Mouse (Mus musculus) brain, adult 2 months (tissue): ENCODE measurements around the gene Akain1.

ENCODE experiments used
- DNase-seq: peaks from one replicate; pipeline ENCODE4 v3.0.0; 2011; ENCODE audit warnings: low read depth, low spot score

Gene Akain1

GRCm38 (mm10) chr17:69479261-69479660 is 40.1 kb downstream of the Akain1 start:
- DNase-seq = no peak

- no peak for DNase-seq
These were observed 48.0 kb downstream of the Akain1 start for GRCm38 (mm10) chr17:69487116-69487515.

DNA sequence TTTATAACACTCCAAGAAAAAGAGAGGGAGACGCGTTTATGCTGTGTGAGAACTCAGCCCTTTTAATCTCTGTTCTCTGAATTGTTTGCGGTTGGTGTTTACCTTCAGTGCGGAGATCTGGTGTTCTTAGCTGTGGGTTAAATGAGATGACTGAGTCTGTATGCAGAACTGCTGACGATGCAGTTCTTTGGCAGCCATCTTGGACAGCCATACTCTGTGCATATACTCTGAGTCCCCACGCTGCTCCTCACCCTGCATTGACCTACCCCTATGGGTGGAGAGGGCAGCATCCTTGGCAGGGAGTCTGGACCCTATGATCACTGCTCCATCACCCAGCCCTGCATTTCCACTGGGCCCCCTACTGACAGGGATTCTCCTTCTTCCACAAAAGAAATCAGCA is 48.8 kb downstream of the Akain1 start:
- no peak for DNase-seq

- no peak for DNase-seq
These were observed 49.7 kb downstream of the Akain1 start for GRCm38 (mm10) chr17:69488826-69489225.

DNA sequence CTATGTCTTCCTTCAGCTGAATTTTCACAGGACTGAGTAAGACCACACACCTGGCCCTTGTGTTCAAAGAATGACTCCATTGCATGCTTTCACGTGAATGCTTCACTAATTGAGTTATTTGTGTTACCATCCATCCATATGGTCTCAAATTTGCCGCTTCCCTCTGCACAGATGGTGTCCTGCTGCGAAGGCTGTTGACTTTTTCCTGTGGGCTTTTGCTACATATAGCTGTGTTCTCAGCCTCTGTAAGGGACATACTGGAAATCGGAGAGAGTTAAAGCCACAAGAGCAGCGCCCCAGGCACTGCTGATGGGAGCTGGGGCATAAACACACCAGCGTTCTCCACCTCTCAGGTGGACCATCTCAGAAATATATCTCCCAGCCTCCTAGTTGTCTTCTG is 53.2 kb downstream of the Akain1 start:
- peak; percentile 68 for DNase-seq

- no peak for DNase-seq
These were observed 56.4 kb downstream of the Akain1 start for GRCm38 (mm10) chr17:69495531-69495930.

DNA sequence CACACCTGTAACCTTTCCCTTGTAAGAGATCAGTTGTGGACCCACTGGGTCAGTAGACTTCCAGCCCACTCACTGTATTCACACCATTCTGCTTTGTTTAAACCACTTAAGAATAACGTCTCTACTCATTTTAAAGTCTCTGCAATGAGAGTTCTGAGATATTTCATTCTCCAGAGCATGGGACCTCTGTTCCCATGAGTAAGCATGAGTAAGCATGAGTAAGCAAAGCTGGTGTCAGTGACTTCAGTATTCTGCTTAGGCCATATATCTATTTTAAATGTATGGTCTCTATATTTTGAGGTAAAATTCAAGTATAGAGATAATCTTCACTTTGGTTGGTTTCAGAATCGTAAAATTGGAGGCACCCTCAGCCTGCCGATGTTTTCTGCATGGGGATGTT is 57.0 kb downstream of the Akain1 start:
- no peak for DNase-seq

DNA sequence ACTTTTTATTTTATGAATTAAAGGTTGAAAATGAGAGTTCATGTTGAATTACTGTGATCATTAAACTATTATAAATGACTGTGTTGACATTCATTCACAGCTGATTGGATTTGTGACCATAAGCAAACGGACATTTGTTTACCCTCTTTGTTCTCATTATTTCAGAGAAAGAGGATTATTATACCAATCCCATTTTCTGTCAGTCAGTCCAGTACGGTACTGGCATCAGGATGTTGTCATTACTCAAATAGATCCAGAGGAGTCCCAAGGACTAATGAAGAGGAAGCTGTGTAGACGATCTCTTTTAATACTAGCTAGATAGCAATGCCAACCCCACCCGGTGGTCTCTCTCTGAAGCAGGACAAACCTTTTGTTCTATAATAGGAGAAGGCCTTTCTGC is 58.2 kb downstream of the Akain1 start:
- no peak for DNase-seq

- DNase-seq = peak; percentile 16
These were observed 59.8 kb downstream of the Akain1 start for GRCm38 (mm10) chr17:69498913-69499312.

- DNase-seq = no peak
These were observed 60.3 kb downstream of the Akain1 start for GRCm38 (mm10) chr17:69499441-69499840.

- peak; percentile 68 for DNase-seq
These were observed 66.9 kb downstream of the Akain1 start for GRCm38 (mm10) chr17:69506070-69506469.

- no peak for DNase-seq
These were observed 77.3 kb downstream of the Akain1 start for GRCm38 (mm10) chr17:69516344-69516907.

DNA sequence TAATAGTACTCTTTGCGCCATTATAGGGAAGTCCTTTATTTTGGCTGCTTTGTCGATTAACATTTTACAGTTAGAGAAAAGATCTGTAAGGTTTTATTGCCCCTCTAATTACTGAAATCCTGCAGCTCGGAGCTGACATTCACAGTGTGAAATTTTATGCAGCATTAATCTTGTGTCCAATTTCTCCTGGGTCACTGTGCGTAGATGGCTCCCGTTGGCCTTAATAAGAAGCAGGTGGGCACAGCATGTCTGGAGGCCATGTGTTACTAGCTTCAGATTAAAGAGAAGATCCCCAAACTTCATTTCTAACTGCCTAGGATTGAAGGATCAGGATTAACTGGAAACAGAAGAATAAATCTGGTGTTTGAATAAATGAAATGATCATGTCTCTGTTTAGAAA is 92.3 kb downstream of the Akain1 start:
- DNase-seq = no peak
